Mouse (Mus musculus) limb, embryonic 12.5 days (tissue): ENCODE data around the gene Anxa10. TPM values are rescaled to one million over a fixed set of nuclear protein-coding genes. Genes with fewer than 3 reads are reported as not detected.

ENCODE experiments used
- ATAC-seq: fragments of 200-750 bp; cut with Nextera tagmentation; 2 replicates; pipeline ENCODE4 v1.8.0; 2017; ENCODE audit warnings: low read depth, moderate TSS enrichment; ENCODE audit not compliant: insufficient number of reproducible peaks, insufficient read depth, low FRiP score, low TSS enrichment
- H3K27ac ChIP-seq: fragments of 300-500 bp; sonication (generic); 2 replicates; pipeline ENCODE4 v1.5.1; 2016; ENCODE audit warnings: mild to moderate bottlenecking, moderate library complexity
- H3K27me3 ChIP-seq: fragments of 300-500 bp; sonication (generic); 2 replicates; pipeline ENCODE4 v1.6.1; 2016; ENCODE audit warnings: mild to moderate bottlenecking, moderate library complexity
- H3K36me3 ChIP-seq: fragments of 300-500 bp; sonication (generic); 2 replicates; pipeline ENCODE4 v1.6.1; 2016; ENCODE audit warnings: mild to moderate bottlenecking, moderate library complexity
- H3K4me1 ChIP-seq: fragments of 300-500 bp; sonication (generic); replicated peaks from 2 replicates; pipeline ENCODE4 v1.6.1; 2016
- H3K4me2 ChIP-seq: fragments of 300-500 bp; sonication (generic); 2 replicates; pipeline ENCODE4 v1.6.1; 2016; ENCODE audit warnings: mild to moderate bottlenecking, moderate library complexity
- H3K4me3 ChIP-seq: fragments of 300-500 bp; sonication (generic); replicated peaks from 2 replicates; pipeline ENCODE4 v1.5.1; 2016; ENCODE audit warnings: mild to moderate bottlenecking
- H3K9ac ChIP-seq: fragments of 300-500 bp; sonication (generic); replicated peaks from 2 replicates; pipeline ENCODE4 v1.6.1; 2016; ENCODE audit warnings: mild to moderate bottlenecking, moderate library complexity
- H3K9me3 ChIP-seq: fragments of 300-500 bp; sonication (generic); 2 replicates; pipeline ENCODE4 v1.6.1; 2016; ENCODE audit warnings: mild to moderate bottlenecking, moderate library complexity
- WGBS: fragments of 180-500 bp; shearing (Covaris S2); methylation state at CpG from one replicate; pipeline ENCODE4 v1.1.7; 2016; 5-methylcytosine and 5-hydroxymethylcytosine counted together
- polyA plus RNA-seq: library from polyadenylated mRNA; unstranded; fragments of >200 nt; fragmentation: Nextera tagmentation; extraction: Ambion mirVana; gene quantifications from 2 replicates; pipeline ENCODE4 v1.2.1, GENCODE M21; 2016

The Anxa10 gene
- not detected in 2 replicates for polyA plus RNA-seq

DNA sequence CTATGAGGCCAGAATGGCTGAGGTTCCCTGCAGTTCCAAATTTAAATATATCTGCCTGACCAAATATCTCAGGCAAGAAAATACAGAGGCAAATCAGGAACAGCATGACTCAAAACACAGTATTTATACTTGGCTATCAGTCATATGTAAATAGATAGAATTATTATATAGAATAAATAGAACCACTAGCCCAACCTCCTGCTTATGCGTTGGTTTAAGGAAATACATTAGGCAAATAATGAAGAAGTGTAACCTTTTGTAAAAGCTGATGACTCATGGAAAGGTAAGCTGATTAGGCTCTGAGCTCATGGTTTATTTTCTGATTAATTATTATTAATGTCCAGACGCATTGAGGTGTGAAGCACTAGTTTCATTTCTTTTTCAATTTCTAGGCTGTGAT lies at the start of gene Anxa10:
Anxa10 (minus strand) TSS at position 53 of the 400 bp plus-strand sequence.
- Histone ChIP-seq H3K27me3 (no peaks in the 10 kb centered on the region), H3K4me1 (no peaks in the 10 kb centered on the region), H3K9me3 (no peaks in the 10 kb centered on the region), H3K9ac (no peak within 1 kb of the TSS), H3K4me2 (no peak within 1 kb of the TSS), H3K4me3 (no peak within 1 kb of the TSS), H3K27ac (no peak within 1 kb of the TSS), H3K36me3 (no peaks in the 10 kb centered on the region)
- WGBS: 84% methylated on average over 2 of the region's 2 CpGs
- ATAC-seq: no peak

DNA sequence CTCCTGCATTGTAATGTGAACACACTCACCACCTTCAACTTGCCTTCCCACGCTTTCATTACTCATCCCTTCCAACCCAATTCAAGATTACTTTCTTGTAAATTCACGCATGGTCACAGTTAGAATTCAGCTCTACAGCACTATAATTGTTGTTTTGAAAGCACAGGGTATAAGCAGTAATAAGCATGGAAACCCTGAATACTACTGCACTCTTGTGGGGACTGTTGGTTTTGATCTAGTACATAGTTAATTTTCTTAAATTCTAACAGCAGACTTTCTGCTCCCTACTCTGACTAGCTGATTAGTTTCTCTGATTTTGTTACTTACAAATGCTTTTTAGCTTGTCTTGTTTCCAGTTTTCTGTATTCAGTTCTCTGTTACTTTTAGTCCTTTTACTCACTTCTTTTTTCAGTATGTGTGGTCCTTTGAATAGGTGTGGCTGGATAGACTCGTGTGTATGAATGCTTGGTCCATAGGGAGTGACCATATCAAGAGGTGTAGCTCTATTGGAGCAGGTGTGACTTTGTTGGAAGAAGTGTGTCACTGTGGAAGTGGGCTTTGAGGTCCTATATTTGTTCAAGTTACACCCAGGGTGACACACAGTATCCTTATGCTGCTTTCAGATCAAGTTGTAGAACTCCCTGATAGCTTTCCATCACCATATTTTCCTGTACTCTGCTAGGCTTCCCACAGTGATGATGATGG lies 9.9 kb upstream of the Anxa10 start:
- no peak for ATAC-seq
- H3K27me3 ChIP-seq: no peaks in the 10 kb centered on the region
- H3K4me1 ChIP-seq: no peaks in the 10 kb centered on the region
- no peak overlapping the region for H3K27ac ChIP-seq
- H3K4me2 ChIP-seq: no peak overlapping the region
- H3K36me3 ChIP-seq: no peaks in the 10 kb centered on the region
- 84% methylated on average over 3 of the region's 3 CpGs for WGBS
- no peaks in the 10 kb centered on the region for H3K9me3 ChIP-seq
- no peak overlapping the region for H3K9ac ChIP-seq
- H3K4me3 ChIP-seq: no peak overlapping the region

GRCm38 (mm10) chr8:62097213-62097612 lies 25.7 kb downstream of the Anxa10 start:
- Histone ChIP-seq H3K9me3 (no peaks in the 10 kb centered on the region), H3K9ac (no peak overlapping the region), H3K27ac (no peak overlapping the region), H3K4me1 (no peaks in the 10 kb centered on the region), H3K36me3 (no peaks in the 10 kb centered on the region), H3K4me3 (no peak overlapping the region), H3K4me2 (no peak overlapping the region), H3K27me3 (no peaks in the 10 kb centered on the region)
- WGBS: 86% methylated on average over 2 of the region's 2 CpGs
- no peak for ATAC-seq

DNA sequence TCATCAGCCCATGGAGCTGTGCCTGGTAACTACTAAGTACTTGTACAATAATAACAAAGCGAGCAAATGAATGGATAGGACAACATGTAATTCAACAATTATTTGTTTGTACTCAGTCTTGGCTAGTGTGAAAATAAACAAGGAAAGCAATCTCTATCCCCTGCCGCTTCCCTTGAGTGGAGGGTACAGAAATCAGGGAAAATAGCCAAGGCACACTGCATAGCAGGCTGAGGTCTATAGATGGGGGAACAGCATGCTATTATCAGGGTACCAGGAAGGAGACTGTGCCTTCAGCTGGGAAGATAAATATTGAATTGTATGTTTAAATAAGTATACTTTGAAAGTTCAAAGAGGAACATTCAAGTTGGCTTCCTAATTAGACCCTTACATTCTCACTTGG lies 41.1 kb downstream of the Anxa10 start:
- Histone ChIP-seq H3K27me3 (no peaks in the 10 kb centered on the region), H3K36me3 (no peaks in the 10 kb centered on the region), H3K9me3 (no peaks in the 10 kb centered on the region), H3K4me1 (no peaks in the 10 kb centered on the region), H3K9ac (no peak overlapping the region), H3K4me2 (no peak overlapping the region), H3K4me3 (no peak overlapping the region), H3K27ac (no peak overlapping the region)
- 88% methylated on average over 2 of the region's 2 CpGs for WGBS
- ATAC-seq: no peak

DNA sequence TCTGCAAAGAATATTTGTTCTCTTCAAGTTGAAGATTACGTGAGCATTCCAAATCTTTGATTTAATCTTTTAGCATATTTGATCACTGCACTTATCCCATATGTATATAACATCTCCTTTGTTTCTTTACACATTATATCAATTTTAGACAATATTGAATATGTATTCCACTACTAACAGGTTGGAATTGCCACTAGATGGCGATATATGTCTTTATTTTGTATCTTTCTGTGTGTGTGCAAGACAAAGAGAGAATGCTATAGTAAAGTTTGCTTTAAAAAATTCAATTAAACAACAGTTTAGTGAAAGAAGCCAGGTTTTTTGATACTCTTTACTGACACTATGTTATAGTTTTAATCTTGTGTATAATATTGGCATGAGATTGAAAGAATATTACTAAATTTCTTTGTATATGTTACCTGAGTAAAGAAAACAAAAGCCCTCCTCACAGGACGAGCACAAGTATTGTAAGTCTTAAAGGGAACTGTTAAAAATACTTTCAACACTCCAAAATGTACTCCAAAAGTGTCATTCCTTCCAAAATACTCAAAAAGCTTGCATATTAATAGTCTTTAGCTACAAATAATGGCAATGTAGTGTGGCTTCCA lies 42.7 kb downstream of the Anxa10 start:
- H3K4me3 ChIP-seq: no peak overlapping the region
- no peaks in the 10 kb centered on the region for H3K9me3 ChIP-seq
- no peak overlapping the region for H3K9ac ChIP-seq
- H3K4me1 ChIP-seq: no peaks in the 10 kb centered on the region
- 51% methylated on average over 3 of the region's 3 CpGs for WGBS
- no peaks in the 10 kb centered on the region for H3K36me3 ChIP-seq
- H3K27ac ChIP-seq: no peak overlapping the region
- H3K27me3 ChIP-seq: no peaks in the 10 kb centered on the region
- H3K4me2 ChIP-seq: no peak overlapping the region
- ATAC-seq: no peak

- no peaks in the 10 kb centered on the region for H3K27me3 ChIP-seq
- no peak overlapping the region for H3K9ac ChIP-seq
- no peak for ATAC-seq
- H3K36me3 ChIP-seq: no peaks in the 10 kb centered on the region
- H3K4me1 ChIP-seq: no peaks in the 10 kb centered on the region
- H3K4me3 ChIP-seq: no peak overlapping the region
- no peak overlapping the region for H3K4me2 ChIP-seq
- no peak overlapping the region for H3K27ac ChIP-seq
- H3K9me3 ChIP-seq: no peaks in the 10 kb centered on the region
Measured at GRCm38 (mm10) chr8:62068305-62068704, 54.6 kb downstream of the Anxa10 start.

DNA sequence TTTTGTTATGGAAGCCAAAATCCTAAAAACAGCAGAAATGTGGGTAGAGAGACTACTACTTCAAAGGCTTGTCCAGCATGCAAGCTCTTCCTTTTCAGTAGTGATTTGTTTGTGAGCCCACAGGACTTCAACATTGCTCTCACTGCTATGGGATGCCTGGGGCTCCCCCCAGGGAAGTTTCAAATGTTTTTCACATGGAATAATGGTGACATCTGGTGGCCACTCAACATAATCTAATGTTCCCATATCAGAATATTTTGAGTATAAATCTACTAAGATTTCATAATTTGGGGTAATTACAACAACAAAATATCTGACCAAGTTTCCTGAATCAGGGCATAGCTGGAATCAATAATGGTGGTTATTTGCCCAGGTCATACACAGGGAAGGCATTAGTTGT lies 62.6 kb downstream of the Anxa10 start:
- Histone ChIP-seq H3K9ac (no peak overlapping the region), H3K4me1 (no peaks in the 10 kb centered on the region), H3K9me3 (no peaks in the 10 kb centered on the region), H3K27ac (no peak overlapping the region), H3K36me3 (no peaks in the 10 kb centered on the region), H3K4me3 (no peak overlapping the region), H3K4me2 (no peak overlapping the region), H3K27me3 (no peaks in the 10 kb centered on the region)
- ATAC-seq: no peak

DNA sequence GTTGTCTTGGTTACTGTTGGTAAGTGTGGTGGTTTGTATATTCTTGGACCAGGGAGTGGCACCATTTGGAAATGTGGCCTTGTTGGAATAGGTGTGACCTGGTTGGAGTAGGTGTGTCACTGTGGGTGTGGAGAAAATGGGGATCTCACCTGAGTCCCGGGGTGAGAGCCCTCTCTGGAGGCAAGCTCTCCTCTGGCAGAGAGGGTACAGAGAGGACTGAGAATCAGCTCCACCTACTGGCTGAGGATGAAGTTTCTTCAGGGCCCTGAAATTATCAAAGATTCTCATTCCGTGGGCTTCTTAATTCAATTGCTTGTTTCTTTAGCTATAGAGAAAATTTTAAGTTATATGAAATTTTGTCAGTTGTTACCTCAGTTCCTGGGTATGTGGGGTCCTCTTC lies 76.1 kb downstream of the Anxa10 start:
- WGBS: 29% methylated on average over 2 of the region's 2 CpGs
- no peak for ATAC-seq

GRCm38 (mm10) chr8:62034351-62034750 lies 88.6 kb downstream of the Anxa10 start:
- Histone ChIP-seq H3K27me3 (no peaks in the 10 kb centered on the region), H3K4me2 (no peak overlapping the region), H3K9ac (no peak overlapping the region), H3K27ac (no peak overlapping the region), H3K4me3 (no peak overlapping the region), H3K9me3 (no peaks in the 10 kb centered on the region), H3K4me1 (no peaks in the 10 kb centered on the region), H3K36me3 (no peaks in the 10 kb centered on the region)
- ATAC-seq: no peak
- WGBS: 83% methylated on average over 3 of the region's 3 CpGs

More for the DNA sequence above, 76.1 kb downstream of the Anxa10 start:
- Histone ChIP-seq H3K27ac (no peak overlapping the region), H3K9ac (no peak overlapping the region), H3K9me3 (no peaks in the 10 kb centered on the region), H3K4me3 (no peak overlapping the region), H3K4me1 (no peaks in the 10 kb centered on the region), H3K27me3 (no peaks in the 10 kb centered on the region), H3K36me3 (no peaks in the 10 kb centered on the region), H3K4me2 (no peak overlapping the region)

GRCm38 (mm10) chr8:62014582-62014981 lies 108.4 kb downstream of the Anxa10 start:
- H3K9me3 ChIP-seq: no peaks in the 10 kb centered on the region
- no peak overlapping the region for H3K4me3 ChIP-seq
- no peaks in the 10 kb centered on the region for H3K36me3 ChIP-seq
- H3K27me3 ChIP-seq: no peaks in the 10 kb centered on the region
- H3K4me1 ChIP-seq: no peaks in the 10 kb centered on the region
- H3K27ac ChIP-seq: no peak overlapping the region
- WGBS: 89% methylated on average over 4 of the region's 4 CpGs
- ATAC-seq: no peak
- no peak overlapping the region for H3K9ac ChIP-seq
- no peak overlapping the region for H3K4me2 ChIP-seq

GRCm38 (mm10) chr8:62014166-62014565 lies 108.8 kb downstream of the Anxa10 start:
- Histone ChIP-seq H3K4me2 (no peak overlapping the region), H3K9me3 (peaks cover under 1% of the 10 kb centered on the region; the same call in 1 of the 2 replicates), H3K4me1 (no peaks in the 10 kb centered on the region), H3K27me3 (no peaks in the 10 kb centered on the region), H3K4me3 (no peak overlapping the region), H3K36me3 (no peaks in the 10 kb centered on the region), H3K9ac (no peak overlapping the region), H3K27ac (no peak overlapping the region)
- 92% methylated on average over 4 of the region's 4 CpGs for WGBS
- no peak for ATAC-seq
